Mouse (Mus musculus): ENCODE data around the gene Dll1.

GRCm38 (mm10) chr17:15350152-15350551 lies 26.5 kb downstream of the Dll1 start:
- no peak for TF ChIP-seq ZNF384 (IDR thresholded peaks at IDR 0.05; ENCODE audit: low read depth, low read length)
- no peak for TF ChIP-seq CHD2 (IDR thresholded peaks at IDR 0.05; ENCODE audit: low read depth, low read length)

Data from ES-E14 (cell line).